Mouse (Mus musculus) embryonic facial prominence, embryonic 13.5 days (tissue): Measurements from ENCODE around the gene Dmbt1. TPM values are rescaled to one million over a fixed set of nuclear protein-coding genes. Genes with fewer than 3 reads are reported as not detected.
"Not testable (repeated sequence)": the region's sequence is repeated elsewhere in the genome, so short reads cannot be mapped to it uniquely, and the experiment has no call there.

ENCODE experiments used
- ATAC-seq: fragments of 200-750 bp; cut with Nextera tagmentation; 2 replicates; pipeline ENCODE4 v1.8.0; 2017; ENCODE audit warnings: low read depth; ENCODE audit not compliant: insufficient number of reproducible peaks, insufficient read depth, low FRiP score, low TSS enrichment
- H3K27ac ChIP-seq: fragments of 300-500 bp; sonication (generic); 2 replicates; pipeline ENCODE4 v1.5.1; 2015; ENCODE audit warnings: moderate library complexity, mild to moderate bottlenecking, inconsistent platforms
- H3K27me3 ChIP-seq: fragments of 300-500 bp; sonication (generic); 2 replicates; pipeline ENCODE4 v1.6.1; 2015; ENCODE audit warnings: mild to moderate bottlenecking, inconsistent platforms
- H3K36me3 ChIP-seq: fragments of 300-500 bp; sonication (generic); 2 replicates; pipeline ENCODE4 v1.6.1; 2015; ENCODE audit warnings: mild to moderate bottlenecking, inconsistent platforms
- H3K4me1 ChIP-seq: fragments of 300-500 bp; sonication (generic); 2 replicates; pipeline ENCODE4 v1.6.1; 2015; ENCODE audit warnings: inconsistent platforms
- H3K4me2 ChIP-seq: fragments of 300-500 bp; sonication (generic); 2 replicates; pipeline ENCODE4 v1.6.1; 2015; ENCODE audit warnings: moderate library complexity, mild to moderate bottlenecking, inconsistent platforms
- H3K4me3 ChIP-seq: fragments of 300-500 bp; sonication (generic); 2 replicates; pipeline ENCODE4 v1.5.1; 2015; ENCODE audit warnings: mild to moderate bottlenecking, inconsistent platforms
- H3K9ac ChIP-seq: fragments of 300-500 bp; sonication (generic); 2 replicates; pipeline ENCODE4 v1.6.1; 2015; ENCODE audit warnings: mild to moderate bottlenecking, inconsistent platforms
- H3K9me3 ChIP-seq: fragments of 300-500 bp; sonication (generic); 2 replicates; pipeline ENCODE4 v1.6.1; 2016; ENCODE audit warnings: inconsistent platforms
- WGBS: fragments of 180-500 bp; shearing (Covaris S2); methylation state at CpG from one replicate; pipeline ENCODE4 v1.1.7; 2015; ENCODE audit warnings: mixed read lengths; 5-methylcytosine and 5-hydroxymethylcytosine counted together
- polyA plus RNA-seq: library from polyadenylated mRNA; unstranded; fragments of >200 nt; fragmentation: Nextera tagmentation; extraction: Ambion mirVana; gene quantifications from 2 replicates; pipeline ENCODE4 v1.2.1, GENCODE M21; 2015

The Dmbt1 gene
- polyA plus RNA-seq, 1 experiment from 2014 or later: not detected

DNA sequence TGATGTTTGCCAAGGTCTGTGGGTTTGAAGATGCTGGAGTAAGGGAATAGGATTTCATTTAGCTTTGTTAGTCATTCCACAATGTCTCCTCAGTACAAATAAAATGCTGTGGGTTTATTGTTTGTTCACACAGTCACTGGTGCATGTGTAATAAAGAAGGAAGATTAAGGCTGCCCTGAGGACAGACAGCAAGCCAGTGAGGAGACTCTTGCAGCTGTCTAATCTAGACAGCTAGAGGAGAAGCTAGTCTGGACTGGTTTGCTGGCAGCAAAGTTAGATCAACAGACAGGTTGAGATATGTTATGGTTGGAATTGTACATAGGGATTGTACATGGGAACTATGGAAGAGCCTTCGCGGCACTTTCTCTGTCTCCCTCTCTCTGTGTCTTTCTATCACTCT is 24.6 kb upstream of the Dmbt1 start:
- Histone ChIP-seq H3K4me3 (no peak overlapping the region), H3K4me2 (no peak overlapping the region), H3K9ac (no peak overlapping the region), H3K36me3 (no peaks in the 10 kb centered on the region), H3K4me1 (no peaks in the 10 kb centered on the region), H3K9me3 (peaks cover 14% of the 10 kb centered on the region), H3K27me3 (no peaks in the 10 kb centered on the region), H3K27ac (no peak overlapping the region)
- no peak for ATAC-seq
- WGBS: 84% methylated on average over 2 of the region's 2 CpGs

DNA sequence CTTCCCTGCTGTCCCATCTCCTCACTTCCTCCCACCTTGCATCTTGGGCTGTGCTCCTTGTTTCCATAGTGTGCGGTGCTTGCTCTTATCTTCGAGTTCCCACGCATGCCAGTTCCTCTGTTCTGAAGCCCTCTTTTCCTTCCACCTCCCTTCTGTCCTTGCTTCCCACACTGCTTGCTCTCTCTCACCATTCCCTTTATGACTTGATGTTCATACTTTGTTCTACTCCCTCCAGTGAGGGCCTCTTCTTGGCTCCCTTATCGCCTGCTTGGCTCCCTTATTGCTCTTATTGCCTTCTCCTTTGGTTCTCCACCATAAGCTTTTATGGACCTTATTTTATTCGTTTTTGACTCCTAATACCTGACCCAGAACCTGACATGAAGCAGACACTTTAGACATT is 22.7 kb upstream of the Dmbt1 start:
- Histone ChIP-seq H3K4me3 (no peak overlapping the region), H3K27ac (no peak overlapping the region), H3K9ac (no peak overlapping the region), H3K9me3 (peaks cover 14% of the 10 kb centered on the region), H3K4me2 (no peak overlapping the region), H3K4me1 (no peaks in the 10 kb centered on the region), H3K27me3 (no peaks in the 10 kb centered on the region), H3K36me3 (no peaks in the 10 kb centered on the region)
- no peak for ATAC-seq
- WGBS: 85% methylated on average over 5 of the region's 5 CpGs

- Histone ChIP-seq H3K4me3 (no peak overlapping the region), H3K9me3 (peaks cover 3% of the 10 kb centered on the region; the same call in 1 of the 2 replicates), H3K9ac (no peak overlapping the region), H3K4me1 (no peaks in the 10 kb centered on the region), H3K27me3 (no peaks in the 10 kb centered on the region), H3K4me2 (no peak overlapping the region), H3K27ac (no peak overlapping the region), H3K36me3 (no peaks in the 10 kb centered on the region)
- no peak for ATAC-seq
- WGBS: 70% methylated on average over 1 of the region's 1 CpGs
Measured at GRCm38 (mm10) chr7:131011901-131012300, 20.0 kb upstream of the Dmbt1 start.

- Histone ChIP-seq H3K27ac (no peak overlapping the region), H3K4me2 (no peak overlapping the region), H3K9me3 (peaks cover 6% of the 10 kb centered on the region; the same call in 1 of the 2 replicates), H3K9ac (no peak overlapping the region), H3K36me3 (no peaks in the 10 kb centered on the region), H3K27me3 (no peaks in the 10 kb centered on the region), H3K4me3 (no peak overlapping the region), H3K4me1 (no peaks in the 10 kb centered on the region)
- no peak for ATAC-seq
- 83% methylated on average over 2 of the region's 2 CpGs for WGBS
Measured at GRCm38 (mm10) chr7:131019181-131019580, 12.7 kb upstream of the Dmbt1 start.

DNA sequence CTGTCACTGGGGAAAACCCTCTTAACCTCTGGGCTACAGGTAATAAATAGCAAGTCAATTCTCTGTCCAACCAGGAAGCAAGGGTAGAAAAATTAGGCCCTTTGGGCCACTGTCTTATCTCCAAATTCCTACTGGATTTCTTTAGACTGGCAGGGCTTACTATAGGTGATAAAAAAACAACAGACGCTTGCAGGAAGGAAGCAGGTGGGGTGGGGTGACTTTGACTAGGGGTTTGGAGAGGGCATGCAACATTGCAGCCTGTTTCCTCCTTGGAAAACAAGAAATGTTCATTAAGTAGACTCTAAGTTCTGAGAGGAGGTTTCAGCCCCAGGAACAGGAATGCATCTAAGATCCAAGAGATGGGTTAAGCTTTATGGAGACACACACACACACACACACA is 7.0 kb upstream of the Dmbt1 start:
- Histone ChIP-seq H3K9ac (no peak overlapping the region), H3K4me2 (no peak overlapping the region), H3K27me3 (no peaks in the 10 kb centered on the region), H3K27ac (no peak overlapping the region), H3K9me3 (no peaks in the 10 kb centered on the region), H3K4me1 (no peaks in the 10 kb centered on the region), H3K36me3 (no peaks in the 10 kb centered on the region), H3K4me3 (no peak overlapping the region)
- no peak for ATAC-seq
- WGBS: 67% methylated on average over 1 of the region's 1 CpGs

DNA sequence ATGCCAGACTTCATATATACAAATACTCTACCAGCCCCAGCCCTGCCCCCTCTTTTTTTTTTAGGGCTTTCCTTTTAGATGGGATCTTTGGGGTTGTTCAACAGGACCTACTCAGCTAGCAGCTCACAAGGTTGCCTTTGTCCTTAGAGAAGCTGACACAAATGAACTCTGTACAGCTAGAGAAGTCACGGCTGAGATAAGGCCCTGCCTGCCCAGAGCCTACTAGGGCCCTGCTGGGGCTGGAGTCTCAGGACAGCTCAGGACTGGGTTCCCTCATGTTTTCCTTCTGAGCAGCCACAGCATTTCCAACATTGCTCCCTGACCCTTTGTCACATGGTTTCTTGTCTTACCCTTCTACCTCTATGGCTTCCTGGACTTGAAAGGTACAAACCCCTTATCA is 4.3 kb upstream of the Dmbt1 start:
- Histone ChIP-seq H3K27ac (no peak overlapping the region), H3K4me1 (no peaks in the 10 kb centered on the region), H3K9ac (no peak overlapping the region), H3K36me3 (no peaks in the 10 kb centered on the region), H3K9me3 (no peaks in the 10 kb centered on the region), H3K27me3 (no peaks in the 10 kb centered on the region), H3K4me3 (no peak overlapping the region), H3K4me2 (no peak overlapping the region)
- ATAC-seq: no peak
- WGBS: 69% methylated on average over 1 of the region's 1 CpGs

DNA sequence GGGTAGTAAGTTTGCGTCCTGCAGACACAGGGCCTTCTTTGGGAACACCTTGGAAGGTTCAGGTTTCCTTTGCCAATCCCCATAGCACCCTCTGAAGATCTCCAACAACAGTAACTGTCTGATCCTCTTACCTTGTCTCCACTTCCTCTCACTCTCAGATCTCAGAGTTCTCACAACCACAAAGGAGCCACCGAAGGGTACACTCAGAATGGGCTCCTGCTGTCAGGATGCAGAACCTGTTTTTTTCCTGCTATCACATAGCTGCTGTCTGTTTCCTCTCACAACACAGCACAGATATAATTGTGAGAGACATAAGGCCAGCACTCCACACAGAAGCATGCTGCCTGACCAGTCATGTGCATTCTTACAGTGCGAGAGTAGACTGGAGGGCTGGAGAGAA is 4.5 kb downstream of the Dmbt1 start:
- Histone ChIP-seq H3K4me1 (no peaks in the 10 kb centered on the region), H3K27me3 (no peaks in the 10 kb centered on the region), H3K9ac (no peak overlapping the region), H3K4me3 (no peak overlapping the region), H3K36me3 (no peaks in the 10 kb centered on the region), H3K9me3 (no peaks in the 10 kb centered on the region), H3K27ac (no peak overlapping the region), H3K4me2 (no peak overlapping the region)
- 78% methylated on average over 3 of the region's 3 CpGs for WGBS
- no peak for ATAC-seq

DNA sequence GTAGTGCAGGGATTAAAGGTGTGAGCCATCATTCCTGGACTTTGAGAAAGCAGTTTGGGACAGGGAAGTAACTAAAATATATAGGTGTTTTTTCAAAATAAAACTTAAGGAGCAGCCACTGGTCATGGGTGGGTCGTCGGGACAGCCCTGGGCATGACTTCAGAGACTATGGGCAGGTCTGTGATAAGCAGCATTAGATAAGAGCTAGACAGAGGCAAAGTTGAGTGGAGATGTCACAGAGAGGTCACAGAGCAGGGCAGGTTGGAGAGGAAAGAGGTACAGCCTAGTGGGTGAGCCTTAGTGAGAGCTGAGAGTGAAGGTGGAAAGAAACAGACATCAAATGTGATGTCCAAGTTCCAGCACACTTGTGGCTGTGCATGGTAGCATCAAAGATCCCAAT is 5.2 kb downstream of the Dmbt1 start:
- no peak overlapping the region for H3K4me2 ChIP-seq
- H3K27ac ChIP-seq: no peak overlapping the region
- 83% methylated on average over 2 of the region's 2 CpGs for WGBS
- H3K36me3 ChIP-seq: no peaks in the 10 kb centered on the region
- no peak overlapping the region for H3K4me3 ChIP-seq
- no peaks in the 10 kb centered on the region for H3K27me3 ChIP-seq
- no peaks in the 10 kb centered on the region for H3K4me1 ChIP-seq
- no peaks in the 10 kb centered on the region for H3K9me3 ChIP-seq
- ATAC-seq: no peak
- no peak overlapping the region for H3K9ac ChIP-seq

- not testable (repeated sequence) for H3K36me3 ChIP-seq, H3K4me1 ChIP-seq, H3K9ac ChIP-seq, H3K4me3 ChIP-seq, H3K27me3 ChIP-seq, H3K9me3 ChIP-seq, H3K27ac ChIP-seq, ATAC-seq, H3K4me2 ChIP-seq
- WGBS: 74% methylated on average over 8 of the region's 8 CpGs
Measured at GRCm38 (mm10) chr7:131040760-131041159, 8.9 kb downstream of the Dmbt1 start.

DNA sequence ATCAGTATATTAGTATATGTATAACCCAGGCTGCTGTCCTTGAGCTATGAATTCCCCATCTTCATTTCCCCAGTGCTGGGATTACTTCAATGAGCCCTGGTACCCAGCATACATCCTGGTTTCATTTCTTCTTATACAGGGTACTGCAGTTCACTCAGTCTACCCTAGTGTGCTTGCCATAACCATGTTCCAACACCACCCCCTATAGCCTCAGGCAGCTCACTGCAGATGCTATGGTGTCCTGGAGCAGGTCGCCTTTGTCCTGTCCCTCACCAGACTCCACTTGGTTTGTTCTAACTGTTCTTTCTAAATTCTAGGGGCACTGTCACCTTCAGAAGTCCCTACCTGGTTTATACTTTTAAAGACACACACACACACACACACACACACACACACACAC is 10.8 kb downstream of the Dmbt1 start:
- H3K4me1 ChIP-seq: no peaks in the 10 kb centered on the region
- WGBS: 68% methylated on average over 1 of the region's 1 CpGs
- no peaks in the 10 kb centered on the region for H3K9me3 ChIP-seq
- no peaks in the 10 kb centered on the region for H3K36me3 ChIP-seq
- H3K4me3 ChIP-seq: no peak overlapping the region
- H3K9ac ChIP-seq: no peak overlapping the region
- no peak overlapping the region for H3K4me2 ChIP-seq
- no peak overlapping the region for H3K27ac ChIP-seq
- ATAC-seq: no peak
- H3K27me3 ChIP-seq: no peaks in the 10 kb centered on the region

GRCm38 (mm10) chr7:131045258-131045835 is 13.5 kb downstream of the Dmbt1 start:
- not testable (repeated sequence) for H3K9me3 ChIP-seq, H3K4me2 ChIP-seq, H3K4me3 ChIP-seq, ATAC-seq, H3K27me3 ChIP-seq, H3K9ac ChIP-seq, H3K27ac ChIP-seq, H3K36me3 ChIP-seq, H3K4me1 ChIP-seq
- 29% methylated on average over 3 of the region's 3 CpGs for WGBS

GRCm38 (mm10) chr7:131049829-131050228 is 18.0 kb downstream of the Dmbt1 start:
- H3K9ac ChIP-seq, H3K27ac ChIP-seq, H3K4me2 ChIP-seq, H3K27me3 ChIP-seq, H3K9me3 ChIP-seq, H3K4me3 ChIP-seq, H3K36me3 ChIP-seq, H3K4me1 ChIP-seq, ATAC-seq: not testable (repeated sequence)
- 86% methylated on average over 8 of the region's 8 CpGs for WGBS
